ENCODE assay signal across 31 mouse cellular contexts in genomic region chr4:124899906-124900305, GRCm38 (mm10). TPM values are rescaled to one million over a fixed set of nuclear protein-coding genes. Genes with fewer than 3 reads are reported as not detected.
DNase-seq lines count a peak whose midpoint lies in the region; ATAC-seq and TF ChIP-seq lines count a peak whose summit lies in the region.
"Had no signal": no experiment of that assay in that cellular context is flagged by ENCODE, and none has a peak within 500 bp of the region (broad histone marks: within the 10 kb centered on the region; RNA-seq: fewer than 3 reads in every experiment).

No protein-coding gene starts in this region.

- TF ChIP-seq RAD21 in MEL (IDR thresholded peaks at IDR 0.05; ENCODE audit: low read depth, low read length) = no peak

- peaks cover 18% of the 10 kb centered on the region for H3K27me3 ChIP-seq in liver, postnatal 0 days (ENCODE audit: insufficient read depth, low read length)
- H3K27me3 ChIP-seq in MEL (ENCODE audit: control insufficient read depth in 1 of 2, insufficient read depth in 2 of 2, low read length in 2 of 2) = no peaks in the 10 kb centered on the region
- H3K27me3 ChIP-seq in thymus, adult 2 months (ENCODE audit: control insufficient read depth, insufficient read depth, low read length) = no peaks in the 10 kb centered on the region

- no peak overlapping the region for H3K4me2 ChIP-seq in liver, postnatal 0 days (ENCODE audit: low read depth, low read length)
- H3K4me2 ChIP-seq: forebrain, embryonic 13.5 days; heart, embryonic 11.5 days; intestine, embryonic 15.5 days; neural tube, embryonic 15.5 days; stomach, embryonic 15.5 days had no signal

- H3K4me1 ChIP-seq in liver, postnatal 0 days (ENCODE audit: insufficient read depth) = no peaks in the 10 kb centered on the region
- H3K4me1 ChIP-seq in MEL (ENCODE audit: control insufficient read depth in 1 of 2, insufficient read depth in 2 of 2, low read length in 2 of 2) = no peaks in the 10 kb centered on the region
- no peaks in the 10 kb centered on the region for H3K4me1 ChIP-seq in thymus, adult 2 months (replicated peaks; ENCODE audit: control insufficient read depth, insufficient read depth, low read length)

- no peak for TF ChIP-seq EP300 in liver, postnatal 0 days (IDR thresholded peaks at IDR 0.05; ENCODE audit: low read depth)
- TF ChIP-seq EP300 in MEL (IDR thresholded peaks at IDR 0.05; ENCODE audit: low read depth in 1 of 2, low read length in 2 of 2) = peak; percentile 7 to 32; a peak in 1 of 4 replicates

- no peaks in the 10 kb centered on the region for H3K9me3 ChIP-seq in liver, postnatal 0 days (ENCODE audit: low read length)
- no peaks in the 10 kb centered on the region for H3K9me3 ChIP-seq in MEL (replicated peaks; ENCODE audit: insufficient read depth, low read length)
- H3K9me3 ChIP-seq: forebrain, embryonic 13.5 days; intestine, embryonic 15.5 days; neural tube, embryonic 15.5 days; stomach, embryonic 15.5 days had no signal

- TF ChIP-seq POLR2A in MEL (IDR thresholded peaks at IDR 0.05; ENCODE audit: control insufficient read depth in 1 of 2, insufficient read depth in 1 of 2, low read depth in 1 of 2, low read length in 2 of 2, poor library complexity in 1 of 2) = no peak
- TF ChIP-seq POLR2A in thymus, adult 2 months (IDR thresholded peaks at IDR 0.05; ENCODE audit: control insufficient read depth, extremely low read depth, insufficient read depth, low read length, poor library complexity) = no peak

- DNase-seq in liver (peak; percentile 26), MEL (ENCODE audit: low read depth, low spot score) (peak; percentile 72)
- no peak for DNase-seq in liver, postnatal 0 days
- peak; percentile 34 for DNase-seq in c-Kit-positive CD71-positive TER-119-negative erythroid progenitor cells, embryonic 14.5 days (ENCODE audit: low read depth)
- no peak for DNase-seq in cerebellum, adult 11 months
- no peak for DNase-seq in thymus, adult 2 months
- DNase-seq: adrenal gland, postnatal 14 days; B cell, adult 2 months; cerebellum, adult 18-20 months; cerebellum, postnatal 14 days; gastrocnemius, adult 2 months; gastrocnemius, postnatal 36 days; heart, adult 18-20 months; heart, postnatal 36 days; kidney, adult 8-10 months; layer of hippocampus, postnatal 36 days; left cerebral cortex, postnatal 4 days; lung, adult 18-20 months; lung, postnatal 4 days; right cerebral cortex, postnatal 25 days; thymus, postnatal 14 days had no signal

- no peak for ATAC-seq in liver, postnatal 0 days
- peak; percentile 71 for ATAC-seq in megakaryocyte progenitor cell, adult 5-6 weeks (replicated peaks; ENCODE audit: poor library complexity)
- ATAC-seq: forebrain, embryonic 13.5 days; hindbrain, postnatal 0 days; intestine, embryonic 15.5 days; lung, postnatal 0 days had no signal

- no peak overlapping the region for H3K9ac ChIP-seq in liver, postnatal 0 days (replicated peaks)
- H3K9ac ChIP-seq in MEL (ENCODE audit: control insufficient read depth, low read depth, low read length, poor library complexity, severe bottlenecking) = no peak overlapping the region
- H3K9ac ChIP-seq: forebrain, embryonic 13.5 days; intestine, embryonic 15.5 days; neural tube, embryonic 15.5 days; stomach, embryonic 15.5 days had no signal

- H3K27ac ChIP-seq in liver, postnatal 0 days (ENCODE audit: low read depth) = no peak overlapping the region
- H3K27ac ChIP-seq in MEL (ENCODE audit: control insufficient read depth, low read depth, low read length) = no peak overlapping the region
- H3K27ac ChIP-seq in thymus, adult 2 months (ENCODE audit: control insufficient read depth, insufficient read depth, low read length) = no peak overlapping the region
- H3K27ac ChIP-seq: forebrain, embryonic 13.5 days; gastrocnemius, adult 2 months; hindbrain, postnatal 0 days; intestine, embryonic 15.5 days; kidney, postnatal 0 days; neural tube, embryonic 15.5 days; stomach, embryonic 15.5 days had no signal

- no peak for TF ChIP-seq CTCF in liver, postnatal 0 days (IDR thresholded peaks at IDR 0.05; ENCODE audit: low read depth)
- no peak for TF ChIP-seq CTCF in MEL (IDR thresholded peaks at IDR 0.05 in 2 of 3, conservative IDR thresholded peaks at IDR 0.05 in 1 of 3; ENCODE audit: control insufficient read depth in 1 of 3, insufficient read depth in 1 of 3, low read depth in 2 of 3, low read length in 3 of 3, poor library complexity in 1 of 3, severe bottlenecking in 1 of 3)
- TF ChIP-seq CTCF in thymus, adult 2 months (IDR thresholded peaks at IDR 0.05; ENCODE audit: borderline replicate concordance, control insufficient read depth, extremely low read depth, insufficient read depth, low read length, poor library complexity) = no peak

- no peaks in the 10 kb centered on the region for H3K36me3 ChIP-seq in liver, postnatal 0 days (replicated peaks; ENCODE audit: insufficient read depth, low read length)
- no peaks in the 10 kb centered on the region for H3K36me3 ChIP-seq in MEL (ENCODE audit: control insufficient read depth in 1 of 2, insufficient read depth in 2 of 2, low read length in 2 of 2)
- H3K36me3 ChIP-seq in thymus, adult 2 months (ENCODE audit: control insufficient read depth, insufficient read depth, low read length) = no peaks in the 10 kb centered on the region
- H3K36me3 ChIP-seq: intestine, embryonic 15.5 days; neural tube, embryonic 15.5 days; stomach, embryonic 15.5 days had no signal

- H3K79me2 ChIP-seq in MEL (ENCODE audit: control insufficient read depth, insufficient read depth, low read length, poor library complexity) = no peaks in the 10 kb centered on the region

- H3K4me3 ChIP-seq in liver, postnatal 0 days (ENCODE audit: low read depth, low read length) = no peak overlapping the region
- H3K4me3 ChIP-seq in MEL (ENCODE audit: control insufficient read depth in 1 of 2, insufficient read depth in 1 of 2, low read depth in 2 of 2, low read length in 2 of 2) = no peak overlapping the region
- H3K4me3 ChIP-seq in thymus, adult 2 months (ENCODE audit: control insufficient read depth, insufficient read depth, low read length) = no peak overlapping the region
- H3K4me3 ChIP-seq: erythroblast, embryonic 14.5 days; forebrain, embryonic 13.5 days; gastrocnemius, adult 2 months; intestine, embryonic 15.5 days; neural tube, embryonic 15.5 days; stomach, embryonic 15.5 days had no signal

- 43% methylated on average over 5 of the region's 5 CpGs for WGBS in liver, postnatal 0 days (ENCODE audit: insufficient replicate concordance)
- 69% methylated on average over 5 of the region's 5 CpGs for WGBS in thymus, adult 2 months

TF ChIP-seq in MEL, 35 proteins besides CTCF, POLR2A, EP300 and RAD21:
- TF ChIP-seq USF1 (IDR thresholded peaks at IDR 0.05; ENCODE audit: low read depth, low read length) = no peak
- TF ChIP-seq TAL1 (IDR thresholded peaks at IDR 0.05; ENCODE audit: low read length) = peak; percentile 30; the same call in 1 of the 2 replicates
- TF ChIP-seq TCF12 (IDR thresholded peaks at IDR 0.05; ENCODE audit: low read depth, low read length) = peak; percentile 48; the same call in 1 of the 2 replicates
- TF ChIP-seq GATA1 (IDR thresholded peaks at IDR 0.05; ENCODE audit: low read depth, low read length) = peak; percentile 35; the same call in 1 of the 2 replicates
TF ChIP-seq in MEL: peak in this region for 3.

RNA-seq across cellular contexts. Expression of gene Epha10, which starts 19.2 kb away (rescaled TPM):
- 0.04 TPM in 1 of 2 replicates, not detected in the other for polyA plus RNA-seq in liver, postnatal 0 days (2015; fragmentation: Nextera tagmentation; extraction: Ambion mirVana)
- not detected in 2 replicates for total RNA-seq in MEL (2012; rRNA removed)
- not detected for polyA plus RNA-seq in MEL (2012; ENCODE audit: insufficient read depth in 1 of 2, insufficient read length in 2 of 2, low read depth in 1 of 2, low replicate concordance in 2 of 2, missing spikeins in 1 of 2)
- not detected in 2 replicates for total RNA-seq in megakaryocyte progenitor cell, adult 5-6 weeks (2015)
- not detected in 2 replicates for total RNA-seq in megakaryocyte progenitor cell, adult 5-6 weeks (2017)
- polyA plus RNA-seq in thymus, adult 2 months (2012; rRNA removed) = 0.06 and 0.07 TPM in 2 replicates
- total RNA-seq: gastrocnemius, adult 2 months; gastrocnemius, postnatal 36 days; heart, adult 18-20 months; heart, postnatal 36 days had no signal
- polyA plus RNA-seq: erythroblast, embryonic 14.5 days; heart, embryonic 11.5 days; kidney, postnatal 0 days; lung, postnatal 0 days had no signal

RNA-seq across cellular contexts. Expression of gene 9930104L06Rik, which starts 36.9 kb away (rescaled TPM):
- polyA plus RNA-seq in liver, postnatal 0 days (2015; fragmentation: Nextera tagmentation; extraction: Ambion mirVana) = 2.4 and 2.6 TPM in 2 replicates
- total RNA-seq in MEL (2012; rRNA removed) = 12.2 and 17.3 TPM in 2 replicates
- 10 to 100 TPM in 1 of 2 experiments, not detected in 1; 15.5 TPM for polyA plus RNA-seq in MEL (2012; ENCODE audit: insufficient read depth in 1 of 2, insufficient read length in 2 of 2, low read depth in 1 of 2, low replicate concordance in 2 of 2, missing spikeins in 1 of 2)
- total RNA-seq in megakaryocyte progenitor cell, adult 5-6 weeks (2015) = 4.4 and 6.5 TPM in 2 replicates
- 7.9 and 9.1 TPM in 2 replicates for total RNA-seq in megakaryocyte progenitor cell, adult 5-6 weeks (2017)
- polyA plus RNA-seq in thymus, adult 2 months (2012; rRNA removed) = 18.3 and 21.6 TPM in 2 replicates

RNA-seq across cellular contexts. Expression of gene Maneal, which starts 37.9 kb away (rescaled TPM):
- not detected in 2 replicates for polyA plus RNA-seq in liver, postnatal 0 days (2015; fragmentation: Nextera tagmentation; extraction: Ambion mirVana)
- 0.08 TPM in 1 of 2 replicates, not detected in the other for total RNA-seq in MEL (2012; rRNA removed)
- polyA plus RNA-seq in MEL (2012; ENCODE audit: insufficient read depth in 1 of 2, insufficient read length in 2 of 2, low read depth in 1 of 2, low replicate concordance in 2 of 2, missing spikeins in 1 of 2) = not detected
- total RNA-seq in megakaryocyte progenitor cell, adult 5-6 weeks (2015) = 0.07 TPM in 1 of 2 replicates, not detected in the other
- total RNA-seq in megakaryocyte progenitor cell, adult 5-6 weeks (2017) = 0.14 and 0.17 TPM in 2 replicates
- 1.1 and 1.4 TPM in 2 replicates for polyA plus RNA-seq in thymus, adult 2 months (2012; rRNA removed)
- polyA plus RNA-seq: erythroblast, embryonic 14.5 days had no signal

RNA-seq across cellular contexts. Expression of gene Cdca8, which starts 39.2 kb away (rescaled TPM):
- 49.5 and 56.3 TPM in 2 replicates for polyA plus RNA-seq in liver, postnatal 0 days (2015; fragmentation: Nextera tagmentation; extraction: Ambion mirVana)
- total RNA-seq in MEL (2012; rRNA removed) = 108 and 112 TPM in 2 replicates
- 100 to 1,000 TPM in 1 of 2 experiments, not detected in 1; 202 TPM for polyA plus RNA-seq in MEL (2012; ENCODE audit: insufficient read depth in 1 of 2, insufficient read length in 2 of 2, low read depth in 1 of 2, low replicate concordance in 2 of 2, missing spikeins in 1 of 2)
- total RNA-seq in megakaryocyte progenitor cell, adult 5-6 weeks (2015) = 115 and 125 TPM in 2 replicates
- 121 and 137 TPM in 2 replicates for total RNA-seq in megakaryocyte progenitor cell, adult 5-6 weeks (2017)
- polyA plus RNA-seq in thymus, adult 2 months (2012; rRNA removed) = 79.4 and 102 TPM in 2 replicates

RNA-seq across cellular contexts. Expression of gene 1110065P20Rik, which starts 48.9 kb away (rescaled TPM):
- 19.1 and 23.8 TPM in 2 replicates for polyA plus RNA-seq in liver, postnatal 0 days (2015; fragmentation: Nextera tagmentation; extraction: Ambion mirVana)
- total RNA-seq in MEL (2012; rRNA removed) = 40.6 and 43.4 TPM in 2 replicates
- polyA plus RNA-seq in MEL (2012; ENCODE audit: insufficient read depth in 1 of 2, insufficient read length in 2 of 2, low read depth in 1 of 2, low replicate concordance in 2 of 2, missing spikeins in 1 of 2) = 10 to 100 TPM in 1 of 2 experiments, not detected in 1; 50.9 TPM
- 4.4 and 6.7 TPM in 2 replicates for total RNA-seq in megakaryocyte progenitor cell, adult 5-6 weeks (2015)
- total RNA-seq in megakaryocyte progenitor cell, adult 5-6 weeks (2017) = 4.0 and 6.3 TPM in 2 replicates
- polyA plus RNA-seq in thymus, adult 2 months (2012; rRNA removed) = 26.2 and 28.0 TPM in 2 replicates

Comparison
In these comparisons a context has a peak if more than half of its experiments do, and no peak if none do; other contexts are left out.
1. DNase-seq: peak in liver (single experiment), MEL (single experiment) and c-Kit-positive CD71-positive TER-119-negative erythroid progenitor cells, embryonic 14.5 days (single experiment); none in liver, postnatal 0 days (single experiment), cerebellum, adult 11 months (single experiment) and thymus, adult 2 months (single experiment).